Mouse (Mus musculus) neural tube, embryonic 14.5 days (tissue): ENCODE measurements around the gene Cdk6. TPM values are rescaled to one million over a fixed set of nuclear protein-coding genes. Genes with fewer than 3 reads are reported as not detected.
"Not testable (repeated sequence)": the region's sequence is repeated elsewhere in the genome, so short reads cannot be mapped to it uniquely, and the experiment has no call there.

Experiments
- ATAC-seq: fragments of 200-750 bp; cut with Nextera tagmentation; 2 replicates; pipeline ENCODE4 v1.8.0; 2017; ENCODE audit warnings: low read depth, mild to moderate bottlenecking, moderate TSS enrichment, moderate library complexity
- H3K27ac ChIP-seq: fragments of 300-500 bp; sonication (generic); 2 replicates; pipeline ENCODE4 v1.5.1; 2014; ENCODE audit warnings: low read depth, mild to moderate bottlenecking, control low read depth, low read length, moderate library complexity, mixed read lengths
- H3K27me3 ChIP-seq: fragments of 300-500 bp; sonication (generic); 2 replicates; pipeline ENCODE4 v1.6.1; 2014; ENCODE audit warnings: low read length; ENCODE audit not compliant: control insufficient read depth, insufficient read depth
- H3K36me3 ChIP-seq: fragments of 300-500 bp; sonication (generic); 2 replicates; pipeline ENCODE4 v1.6.1; 2014; ENCODE audit warnings: low read length, mixed read lengths; ENCODE audit not compliant: control insufficient read depth, insufficient read depth
- H3K4me1 ChIP-seq: fragments of 300-500 bp; sonication (generic); 2 replicates; pipeline ENCODE4 v1.6.1; 2014; ENCODE audit warnings: low read length; ENCODE audit not compliant: control insufficient read depth, insufficient read depth
- H3K4me2 ChIP-seq: fragments of 300-500 bp; sonication (generic); 2 replicates; pipeline ENCODE4 v1.6.1; 2014; ENCODE audit warnings: mild to moderate bottlenecking, low read depth, low read length, control low read depth
- H3K4me3 ChIP-seq: fragments of 300-500 bp; sonication (generic); 2 replicates; pipeline ENCODE4 v1.5.1; 2014; ENCODE audit warnings: low read depth, low read length, control low read depth, mixed read lengths
- H3K9ac ChIP-seq: fragments of 300-500 bp; sonication (generic); replicated peaks from 2 replicates; pipeline ENCODE4 v1.6.1; 2014; ENCODE audit warnings: low read depth, mild to moderate bottlenecking, control low read depth, low read length, mixed read lengths
- H3K9me3 ChIP-seq: fragments of 300-500 bp; sonication (generic); 2 replicates; pipeline ENCODE4 v1.6.1; 2016; ENCODE audit warnings: low read length; ENCODE audit not compliant: control insufficient read depth
- WGBS: fragments of 180-500 bp; shearing (Covaris S2); extraction: QIAGEN DNeasy Blood & Tissue Kit; methylation state at CpG from one replicate; pipeline ENCODE4 v1.1.7; 2014; 5-methylcytosine and 5-hydroxymethylcytosine counted together
- polyA plus RNA-seq: library from polyadenylated mRNA; unstranded; fragments of >200 nt; fragmentation: Nextera tagmentation; extraction: Ambion mirVana; gene quantifications from 2 replicates; pipeline ENCODE4 v1.2.1, GENCODE M21; 2014

Cdk6 gene
- polyA plus RNA-seq, 1 experiment from 2014 or later, result 12.2 TPM

GRCm38 (mm10) chr5:3342771-3343565 is 1.7 kb downstream of the Cdk6 start:
- peak; percentile 45 for ATAC-seq
- WGBS, result under 1% methylated on average over 46 of the region's 46 CpGs
- Histone ChIP-seq H3K4me2 (peak overlapping the region; percentile 90), H3K9ac (peak overlapping the region; percentile 51), H3K9me3 (no peaks in the 10 kb centered on the region), H3K27me3 (peaks cover 12% of the 10 kb centered on the region), H3K36me3 (no peaks in the 10 kb centered on the region), H3K4me1 (no peaks in the 10 kb centered on the region; the same call in 1 of the 2 replicates), H3K4me3 (peak overlapping the region; percentile 48), H3K27ac (no peak overlapping the region)

DNA sequence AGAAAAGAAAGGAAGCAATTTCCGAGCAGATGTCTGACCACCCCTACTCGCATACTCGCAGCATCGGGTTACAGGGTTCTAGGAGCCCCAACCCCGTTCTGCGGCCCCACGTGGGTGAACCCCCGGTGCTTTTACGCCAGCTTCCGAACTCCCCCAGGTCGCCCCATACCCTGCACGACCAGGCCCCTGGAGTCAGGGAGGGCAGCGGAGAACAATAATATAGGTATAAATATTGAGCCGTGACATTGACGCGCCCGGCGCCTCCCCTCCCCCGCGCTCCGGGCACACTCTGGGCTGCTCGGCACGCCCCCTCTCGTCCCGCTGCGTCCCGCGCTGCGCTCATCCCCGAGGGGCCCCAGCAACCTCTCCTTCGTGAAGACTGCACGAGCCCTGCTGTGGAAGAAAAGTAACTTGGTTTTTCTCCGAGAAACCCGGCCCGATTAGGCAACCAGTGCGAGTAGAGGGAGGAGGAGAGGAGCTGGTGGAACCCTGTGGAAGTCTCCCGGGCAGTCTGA is 2.3 kb downstream of the Cdk6 start:
- H3K27me3 ChIP-seq, result peaks cover 12% of the 10 kb centered on the region
- H3K4me2 ChIP-seq, result peak overlapping the region; percentile 90
- ATAC-seq, result peak; percentile 57
- no peaks in the 10 kb centered on the region; the same call in 1 of the 2 replicates for H3K4me1 ChIP-seq
- no peaks in the 10 kb centered on the region for H3K9me3 ChIP-seq
- peak overlapping the region; percentile 34; the same call in 1 of the 2 replicates for H3K27ac ChIP-seq
- peak overlapping the region; percentile 48 for H3K4me3 ChIP-seq
- peak overlapping the region; percentile 51; the same call in 1 of the 2 replicates for H3K9ac ChIP-seq
- no peaks in the 10 kb centered on the region for H3K36me3 ChIP-seq
- 0% methylated on average over 35 of the region's 37 CpGs for WGBS

DNA sequence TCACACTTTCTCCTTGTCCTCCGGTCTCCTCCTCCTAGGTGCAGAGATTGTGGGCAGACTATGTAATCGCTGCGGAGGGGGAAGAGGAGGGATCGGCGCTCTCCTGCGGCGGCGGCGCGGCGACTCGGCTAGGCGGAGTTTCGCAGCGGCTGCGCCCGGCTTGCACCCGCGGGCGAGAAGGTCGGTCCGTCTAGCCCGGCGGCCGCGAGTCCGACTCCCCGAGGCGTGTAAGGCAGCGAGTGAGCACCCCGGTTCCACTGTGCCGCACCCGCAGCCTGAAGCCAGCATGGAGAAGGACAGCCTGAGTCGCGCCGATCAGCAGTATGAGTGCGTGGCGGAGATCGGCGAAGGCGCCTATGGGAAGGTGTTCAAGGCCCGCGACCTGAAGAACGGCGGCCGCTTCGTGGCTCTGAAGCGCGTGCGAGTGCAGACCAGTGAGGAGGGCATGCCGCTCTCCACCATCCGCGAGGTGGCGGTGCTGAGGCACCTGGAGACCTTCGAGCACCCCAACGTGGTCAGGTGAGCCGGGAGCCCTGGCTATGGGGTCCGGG is 2.9 kb downstream of the Cdk6 start:
- H3K9ac ChIP-seq, result peak overlapping the region; percentile 51; the same call in 1 of the 2 replicates
- peak; percentile 74 for ATAC-seq
- H3K27me3 ChIP-seq, result peaks cover 12% of the 10 kb centered on the region
- no peaks in the 10 kb centered on the region; the same call in 1 of the 2 replicates for H3K4me1 ChIP-seq
- peak overlapping the region; percentile 48 for H3K4me3 ChIP-seq
- H3K27ac ChIP-seq, result peak overlapping the region; percentile 34; the same call in 1 of the 2 replicates
- H3K36me3 ChIP-seq, result no peaks in the 10 kb centered on the region
- peak overlapping the region; percentile 90 for H3K4me2 ChIP-seq
- no peaks in the 10 kb centered on the region for H3K9me3 ChIP-seq
- WGBS, result 0% methylated on average over 49 of the region's 58 CpGs

GRCm38 (mm10) chr5:3345540-3345939 is 4.3 kb downstream of the Cdk6 start:
- not testable (repeated sequence) for H3K4me2 ChIP-seq, H3K36me3 ChIP-seq, ATAC-seq, H3K4me1 ChIP-seq, H3K9ac ChIP-seq, H3K9me3 ChIP-seq, H3K4me3 ChIP-seq, H3K27ac ChIP-seq
- WGBS, result 51% methylated on average over 4 of the region's 4 CpGs
- peaks cover 12% of the 10 kb centered on the region for H3K27me3 ChIP-seq

DNA sequence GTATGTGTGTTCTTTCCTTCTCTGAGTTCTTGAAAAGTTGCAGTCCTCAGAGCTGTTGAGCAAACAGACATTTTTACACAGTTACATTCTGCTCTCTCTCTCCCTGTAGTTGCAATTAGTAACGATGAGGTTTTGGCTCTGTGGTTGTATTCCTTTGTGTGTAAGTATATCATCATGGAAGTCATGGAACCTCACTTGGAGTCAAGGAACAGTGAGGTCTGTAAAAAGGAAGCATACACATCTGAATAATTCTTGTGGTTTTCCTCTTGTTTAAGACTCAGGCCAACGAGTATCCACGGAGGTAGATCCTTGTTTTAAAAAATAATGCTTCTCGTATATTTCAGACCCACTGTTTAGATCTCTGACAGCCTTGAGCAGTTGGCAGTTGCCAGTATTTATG is 8.1 kb downstream of the Cdk6 start:
- not testable (repeated sequence) for H3K4me2 ChIP-seq, H3K4me3 ChIP-seq, H3K36me3 ChIP-seq, H3K9ac ChIP-seq, H3K4me1 ChIP-seq, ATAC-seq, H3K27me3 ChIP-seq, H3K27ac ChIP-seq, H3K9me3 ChIP-seq
- WGBS, result 82% methylated on average over 4 of the region's 4 CpGs

- not testable (repeated sequence) for H3K9ac ChIP-seq, H3K4me1 ChIP-seq, H3K36me3 ChIP-seq, H3K9me3 ChIP-seq, H3K27me3 ChIP-seq, H3K4me3 ChIP-seq, ATAC-seq, H3K4me2 ChIP-seq, H3K27ac ChIP-seq
- 42% methylated on average over 4 of the region's 4 CpGs for WGBS
These were observed 10.6 kb downstream of the Cdk6 start for GRCm38 (mm10) chr5:3351836-3352235.

DNA sequence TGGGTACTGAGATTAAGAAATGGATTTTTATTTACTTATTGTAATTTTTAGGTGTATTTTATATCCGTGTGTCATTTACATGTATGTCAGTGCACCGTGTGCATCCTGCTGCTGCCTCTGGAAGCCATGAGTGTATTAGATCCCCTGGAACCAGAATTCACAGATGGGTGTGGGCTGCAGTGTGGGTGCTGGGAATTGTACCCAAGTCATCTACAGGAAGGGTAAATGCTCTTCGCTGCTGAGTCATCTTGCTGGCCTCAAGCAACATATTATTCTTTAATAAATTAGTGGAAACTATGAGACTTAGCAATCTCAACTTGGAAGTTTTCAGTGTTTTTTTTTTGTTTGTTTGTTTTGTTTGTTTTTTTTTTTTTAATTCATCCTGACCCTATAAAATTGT is 11.0 kb downstream of the Cdk6 start:
- WGBS, result 95% methylated on average over 3 of the region's 3 CpGs
- no peak overlapping the region for H3K4me2 ChIP-seq
- H3K27ac ChIP-seq, result no peak overlapping the region
- no peak overlapping the region for H3K9ac ChIP-seq
- H3K4me3 ChIP-seq, result no peak overlapping the region
- H3K4me1 ChIP-seq, result no peaks in the 10 kb centered on the region
- ATAC-seq, result no peak
- H3K36me3 ChIP-seq, result no peaks in the 10 kb centered on the region
- H3K27me3 ChIP-seq, result no peaks in the 10 kb centered on the region
- H3K9me3 ChIP-seq, result no peaks in the 10 kb centered on the region

GRCm38 (mm10) chr5:3352827-3353226 is 11.5 kb downstream of the Cdk6 start:
- Histone ChIP-seq H3K9ac (no peak overlapping the region), H3K4me3 (no peak overlapping the region), H3K27ac (no peak overlapping the region), H3K4me1 (no peaks in the 10 kb centered on the region), H3K4me2 (no peak overlapping the region), H3K27me3 (no peaks in the 10 kb centered on the region), H3K9me3 (no peaks in the 10 kb centered on the region), H3K36me3 (no peaks in the 10 kb centered on the region)
- 89% methylated on average over 3 of the region's 3 CpGs for WGBS
- ATAC-seq, result no peak

DNA sequence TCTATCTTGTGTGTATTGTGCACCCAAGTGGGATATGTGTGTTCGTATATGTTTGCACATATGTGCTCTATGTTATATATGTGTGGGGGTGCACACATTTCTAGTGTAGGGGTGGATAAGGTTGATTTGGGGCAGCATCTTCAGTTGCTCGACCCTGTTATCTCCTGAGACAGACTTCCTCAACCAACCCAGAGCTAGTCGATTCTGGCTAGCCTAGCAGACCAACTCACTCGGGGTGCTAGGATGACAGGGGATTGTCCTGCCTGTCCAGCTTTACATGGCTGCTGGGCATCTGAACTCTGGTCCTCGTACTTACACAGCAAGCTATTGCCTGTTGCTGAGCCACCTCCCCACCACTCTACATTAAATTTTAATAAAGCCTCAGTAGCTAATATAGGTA is 13.0 kb downstream of the Cdk6 start:
- no peak overlapping the region for H3K9ac ChIP-seq
- no peaks in the 10 kb centered on the region for H3K9me3 ChIP-seq
- no peaks in the 10 kb centered on the region for H3K4me1 ChIP-seq
- H3K27ac ChIP-seq, result no peak overlapping the region
- WGBS, result 93% methylated on average over 5 of the region's 5 CpGs
- no peak overlapping the region for H3K4me2 ChIP-seq
- H3K27me3 ChIP-seq, result no peaks in the 10 kb centered on the region
- no peak overlapping the region for H3K4me3 ChIP-seq
- no peaks in the 10 kb centered on the region for H3K36me3 ChIP-seq
- no peak for ATAC-seq
